Mouse (Mus musculus) left cerebral cortex, adult 9 months (tissue): ENCODE data around the gene Lypd6b.
A peak's percentile ranks its signal among the peaks of the same experiment; 100 is the strongest.

Experiments
- DNase-seq, 2 experiments: peaks; one replicate each; pipeline ENCODE4 v3.0.0; 2022; ENCODE audit warnings: low spot score in 2 of 2

Gene Lypd6b

GRCm38 (mm10) chr2:49822312-49822711 is 34.8 kb downstream of the Lypd6b start:
- DNase-seq = no peak

GRCm38 (mm10) chr2:49825588-49825987 is 38.1 kb downstream of the Lypd6b start:
- no peak for DNase-seq

DNA sequence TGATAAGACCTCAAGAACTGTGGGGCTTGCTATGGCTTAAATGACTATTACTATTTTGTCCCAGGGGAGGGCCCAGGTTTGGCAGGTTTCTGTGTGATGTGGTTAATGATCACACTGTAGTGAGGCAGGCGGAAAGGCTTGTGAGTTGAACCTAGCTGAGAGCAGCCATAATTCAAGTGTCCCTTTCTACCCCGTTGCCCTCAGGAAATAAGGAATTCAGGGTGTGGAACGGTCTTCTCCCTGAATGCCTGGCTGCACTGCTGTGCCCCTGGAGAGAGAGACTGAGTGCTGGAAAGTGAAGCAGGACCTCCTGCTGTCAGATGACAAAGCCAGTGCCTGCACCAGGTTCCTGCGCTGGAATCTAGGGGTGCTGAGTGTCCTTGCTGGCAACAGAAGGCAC is 40.3 kb downstream of the Lypd6b start:
- no peak for DNase-seq

- DNase-seq = no peak
These were observed 42.9 kb downstream of the Lypd6b start for GRCm38 (mm10) chr2:49830369-49830768.

DNA sequence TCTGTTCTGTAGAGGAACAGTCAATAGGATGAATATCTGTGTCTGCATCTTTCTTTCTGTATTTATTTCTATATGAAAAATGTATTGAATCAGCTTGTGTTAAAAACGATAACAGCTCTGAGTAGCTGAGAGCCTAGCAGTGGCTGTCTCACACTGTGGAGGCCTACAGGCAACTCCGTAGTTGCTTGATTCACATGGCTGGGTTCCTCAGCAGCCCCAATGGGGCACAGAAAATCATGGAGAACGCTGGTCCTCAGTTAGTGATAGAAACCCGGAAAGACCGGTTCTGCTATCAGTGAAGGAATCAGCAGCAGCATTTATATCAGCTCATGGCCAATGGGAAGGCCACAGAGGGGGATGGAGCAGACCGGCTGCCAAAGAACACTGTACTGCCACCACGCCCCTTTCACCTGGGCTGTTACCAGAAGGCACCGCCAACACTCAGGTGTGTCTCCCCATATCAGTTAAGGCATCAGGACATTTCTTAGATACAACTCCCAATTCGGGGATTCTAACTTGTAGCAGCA is 44.9 kb downstream of the Lypd6b start:
- DNase-seq = no peak

GRCm38 (mm10) chr2:49837454-49838059 is 50.1 kb downstream of the Lypd6b start:
- no peak for DNase-seq

- DNase-seq = peak in 1 of 2 experiments; percentile 37
These were observed 51.1 kb downstream of the Lypd6b start for GRCm38 (mm10) chr2:49838611-49839010.

DNA sequence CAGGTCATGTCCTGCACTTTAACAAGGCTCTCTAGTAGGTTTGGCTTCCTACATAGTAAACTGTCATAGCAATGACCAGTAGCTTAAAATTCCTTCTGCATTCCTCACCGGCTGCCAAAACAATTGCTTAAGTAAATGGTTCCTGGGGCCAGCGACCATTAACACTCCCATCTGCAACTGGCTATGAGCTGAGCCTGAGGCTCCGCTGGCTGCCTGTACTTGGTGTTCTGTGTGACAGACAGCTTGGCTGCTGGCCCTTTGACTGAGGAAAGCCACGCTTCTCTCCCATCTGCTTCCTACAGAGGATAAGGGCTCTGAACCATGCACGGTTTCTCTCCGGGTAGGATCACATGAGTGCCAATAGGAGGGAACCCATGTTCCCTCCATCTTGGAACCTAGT is 53.1 kb downstream of the Lypd6b start:
- no peak for DNase-seq

DNA sequence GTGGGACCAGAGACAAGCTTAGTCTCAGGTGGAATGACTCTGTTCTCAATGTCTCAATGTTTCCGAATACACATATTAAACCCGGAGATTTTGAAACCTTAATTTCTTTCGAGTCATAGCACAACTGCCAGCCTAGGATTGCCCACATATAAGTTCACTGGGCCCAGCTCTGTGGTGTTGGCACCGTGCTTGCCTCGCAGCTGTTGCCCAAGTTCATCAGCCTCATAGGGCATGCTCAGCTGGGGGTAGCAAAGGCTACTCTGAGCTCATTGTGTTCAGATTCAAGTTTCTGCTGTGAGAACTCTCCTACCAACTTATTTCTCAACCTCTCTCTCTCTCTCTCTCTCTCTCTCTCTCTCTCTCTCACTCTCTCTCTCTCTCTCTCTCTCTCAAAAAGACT is 53.6 kb downstream of the Lypd6b start:
- DNase-seq = no peak

- DNase-seq = no peak
These were observed 57.6 kb downstream of the Lypd6b start for GRCm38 (mm10) chr2:49845104-49845503.

DNA sequence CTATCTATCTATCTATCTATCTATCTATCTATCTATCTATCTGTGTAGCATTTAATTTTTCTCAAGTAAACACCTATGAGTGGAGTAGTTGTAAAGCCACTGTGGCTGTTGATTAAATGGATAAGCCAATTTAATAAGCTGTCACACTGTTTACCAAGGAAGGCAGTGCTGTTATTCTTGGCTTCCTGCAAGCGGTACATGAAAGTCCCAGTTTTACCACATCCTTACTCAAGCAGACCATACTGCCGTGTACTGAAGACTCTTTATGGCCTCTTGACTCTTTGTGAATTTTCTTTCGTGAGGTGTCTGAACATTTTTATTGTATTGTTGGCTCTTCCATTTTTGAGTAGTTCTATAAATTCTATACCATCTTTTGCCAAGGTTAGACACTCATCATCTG is 58.6 kb downstream of the Lypd6b start:
- no peak for DNase-seq

- no peak for DNase-seq
These were observed 59.4 kb downstream of the Lypd6b start for GRCm38 (mm10) chr2:49846880-49847279.

- DNase-seq = no peak
These were observed 60.3 kb downstream of the Lypd6b start for GRCm38 (mm10) chr2:49847831-49848230.

- no peak for DNase-seq
These were observed 62.3 kb downstream of the Lypd6b start for GRCm38 (mm10) chr2:49849771-49850170.

DNA sequence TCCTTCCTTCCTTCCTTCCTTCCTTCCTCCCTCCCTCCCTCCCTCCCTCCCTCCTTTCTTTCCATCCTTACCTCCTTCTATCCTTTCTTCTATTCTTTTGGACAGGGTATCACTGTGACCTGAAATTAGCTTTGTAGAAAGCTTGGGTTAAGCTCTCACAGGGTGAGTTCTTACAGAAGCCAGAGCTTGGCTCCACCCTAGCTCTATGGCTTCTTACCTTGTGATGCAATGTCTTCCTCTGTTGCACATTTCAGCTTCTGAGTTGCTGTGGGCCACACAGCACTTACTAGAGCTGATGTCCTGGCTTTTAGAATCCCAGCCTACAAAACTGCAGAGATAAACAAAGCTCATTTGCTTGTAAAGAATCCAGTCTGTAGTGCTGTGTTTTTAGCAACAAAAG is 64.5 kb downstream of the Lypd6b start:
- no peak for DNase-seq

DNA sequence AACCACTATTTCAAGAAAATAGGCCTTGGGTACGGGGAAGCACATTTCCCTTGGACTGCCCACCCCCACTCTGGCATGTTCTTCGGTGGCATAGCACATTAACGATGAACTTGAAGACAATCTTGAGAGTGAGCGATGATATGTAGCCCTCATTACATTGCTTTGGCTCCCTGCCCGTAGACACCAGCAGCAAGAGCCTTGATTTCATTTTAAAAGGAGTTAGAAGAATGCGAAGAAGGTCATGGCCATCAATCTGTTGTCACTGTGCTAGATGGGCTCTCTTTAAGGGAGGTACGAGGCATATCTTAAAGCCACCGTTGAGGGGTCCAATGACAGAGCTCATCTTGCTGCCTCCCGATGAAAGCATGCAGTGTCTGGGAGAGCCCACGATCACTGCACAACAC is 68.7 kb downstream of the Lypd6b start:
- DNase-seq = no peak

GRCm38 (mm10) chr2:49856584-49856983 is 69.1 kb downstream of the Lypd6b start:
- DNase-seq = no peak

GRCm38 (mm10) chr2:49860219-49860962 is 72.9 kb downstream of the Lypd6b start:
- DNase-seq = no peak

DNA sequence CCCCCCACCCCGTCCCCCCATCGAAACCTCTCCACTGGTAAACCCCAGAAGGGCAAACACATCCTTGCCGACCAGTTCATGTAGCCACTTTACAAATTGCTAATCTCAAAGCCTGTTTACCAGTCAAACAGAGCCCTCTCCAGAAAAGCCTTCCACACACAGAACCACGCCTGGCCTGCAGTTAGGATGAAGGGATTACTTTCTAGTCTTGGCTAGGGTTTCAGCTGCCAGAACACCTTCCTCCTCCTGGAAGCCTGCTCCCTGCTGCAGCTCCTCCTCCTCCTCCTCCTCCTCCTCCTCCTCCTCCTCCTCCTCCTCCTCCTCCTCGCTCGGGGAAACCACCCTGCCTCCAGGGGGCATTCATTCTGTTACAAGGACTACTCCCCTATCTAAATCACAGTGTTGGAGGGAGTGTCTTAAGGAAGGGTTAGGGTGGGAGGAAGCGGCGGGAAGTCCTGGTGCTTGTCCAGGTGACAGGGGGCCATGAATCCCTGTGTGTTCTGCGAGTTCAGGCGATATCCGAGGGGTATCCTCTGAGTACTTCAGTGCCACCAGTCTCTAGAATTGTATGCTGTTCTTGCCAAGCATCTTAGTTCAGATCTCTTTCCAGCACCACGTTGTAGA is 73.6 kb downstream of the Lypd6b start:
- DNase-seq = no peak

- no peak for DNase-seq
These were observed 74.2 kb downstream of the Lypd6b start for GRCm38 (mm10) chr2:49861658-49862057.

GRCm38 (mm10) chr2:49868116-49868858 is 80.8 kb downstream of the Lypd6b start:
- DNase-seq = no peak

- peak; percentile 19 to 45 for DNase-seq
These were observed 81.6 kb downstream of the Lypd6b start for GRCm38 (mm10) chr2:49869044-49869443.
